Mouse (Mus musculus) central nervous system, embryonic 18 days (tissue): Measurements from ENCODE around the gene Acot11. TPM values are rescaled to one million over a fixed set of nuclear protein-coding genes. Genes with fewer than 3 reads are reported as not detected.

Source experiments
- polyA plus RNA-seq: library from polyadenylated mRNA; depleted of rRNA; stranded (reverse); fragments of >200 nt; gene quantifications from 2 replicates; pipeline ENCODE4 v1.2.3, GENCODE M21; 2012; rRNA removed

The Acot11 gene
- polyA plus RNA-seq = 2.2 and 2.5 TPM in 2 replicates

GRCm38 (mm10) chr4:106804910-106805274 is at the start of gene Acot11:
Gene Acot11, minus strand, starts transcription at chr4:106804998.

GRCm38 (mm10) chr4:106733636-106734035 is 71.2 kb downstream of the Acot11 start, which contains the start of gene Fam151a:
Gene Fam151a, plus strand, starts transcription at chr4:106733889.

GRCm38 (mm10) chr4:106730814-106731213 is 74.0 kb downstream of the Acot11 start, which contains the start of gene Mroh7:
Gene Mroh7, minus strand, starts transcription at chr4:106730925.

Other genes starting within 250 kb of the Acot11 start
- 83.1 and 84.8 TPM in 2 replicates for gene Dhcr24, start 244.0 kb downstream of the Acot11 start, polyA plus RNA-seq
- gene Lexm, start 187.8 kb downstream of the Acot11 start, polyA plus RNA-seq = 0.15 TPM in 1 of 2 replicates, not detected in the other
- gene Ttc22, start 182.6 kb downstream of the Acot11 start, polyA plus RNA-seq = 2.9 and 3.2 TPM in 2 replicates
- gene Pars2, start 153.9 kb downstream of the Acot11 start, polyA plus RNA-seq = 11.1 TPM in 2 replicates
- 254 and 283 TPM in 2 replicates for gene Ttc4, start 126.1 kb downstream of the Acot11 start, polyA plus RNA-seq
- 1.5 and 1.6 TPM in 2 replicates for gene Mroh7, start 74.1 kb downstream of the Acot11 start, polyA plus RNA-seq
- 0.05 TPM in 1 of 2 replicates, not detected in the other for gene Fam151a, start 71.1 kb downstream of the Acot11 start, polyA plus RNA-seq
- 127 and 143 TPM in 2 replicates for gene Ssbp3, start 105.7 kb upstream of the Acot11 start, polyA plus RNA-seq